In genomic region chr13:91365270-91365952, GRCm38 (mm10) we compare ENCODE assay signal across 8 mouse cellular contexts.
A peak's percentile ranks its signal among the peaks of the same experiment; 100 is the strongest.
DNase-seq lines count a peak whose midpoint lies in the region; ATAC-seq lines count a peak whose summit lies in the region.

No protein-coding gene starts in this region.

- H3K27me3 ChIP-seq in hindbrain, embryonic 14.5 days (ENCODE audit: control insufficient read depth, insufficient read depth, low read length): no peaks in the 10 kb centered on the region
- no peaks in the 10 kb centered on the region for H3K27me3 ChIP-seq in stomach, embryonic 15.5 days (replicated peaks)

- peak; percentile 97 for DNase-seq in Muller cell, postnatal 12 days (ENCODE audit: inconsistent ontology term)
- peak; percentile 98 for DNase-seq in cerebellum, adult 11-12 months
- DNase-seq in frontal cortex, postnatal 14 days (ENCODE audit: low spot score in 2 of 2): peak; percentile 84 to 86
- DNase-seq in hindbrain, embryonic 14.5 days (ENCODE audit: low spot score): peak; percentile 80
- DNase-seq in layer of hippocampus, postnatal 25 days (ENCODE audit: extremely low spot score in 1 of 2, low spot score in 1 of 2): peak; percentile 72 to 88
- DNase-seq in lung, postnatal 36 days: peak; percentile 95
- no peak for DNase-seq in thymus, postnatal 0 days (ENCODE audit: low spot score)

- no peak overlapping the region for H3K9ac ChIP-seq in hindbrain, embryonic 14.5 days
- no peak overlapping the region for H3K9ac ChIP-seq in stomach, embryonic 15.5 days

- H3K27ac ChIP-seq in hindbrain, embryonic 14.5 days: peak overlapping the region; percentile 38; the same call in 1 of the 2 replicates
- H3K27ac ChIP-seq in stomach, embryonic 15.5 days: peak overlapping the region; percentile 52; the same call in 1 of the 2 replicates

- 59% methylated on average over 2 of the region's 2 CpGs for WGBS in hindbrain, embryonic 14.5 days
- 52% methylated on average over 2 of the region's 2 CpGs for WGBS in stomach, embryonic 15.5 days

- H3K36me3 ChIP-seq in hindbrain, embryonic 14.5 days (replicated peaks; ENCODE audit: control insufficient read depth, insufficient read depth): no peaks in the 10 kb centered on the region
- no peaks in the 10 kb centered on the region for H3K36me3 ChIP-seq in stomach, embryonic 15.5 days

- H3K9me3 ChIP-seq in hindbrain, embryonic 14.5 days (ENCODE audit: control insufficient read depth, low read length): no peaks in the 10 kb centered on the region
- no peaks in the 10 kb centered on the region for H3K9me3 ChIP-seq in stomach, embryonic 15.5 days

- H3K4me1 ChIP-seq in hindbrain, embryonic 14.5 days (replicated peaks; ENCODE audit: control insufficient read depth, insufficient read depth, low read length): peaks cover 18% of the 10 kb centered on the region
- H3K4me1 ChIP-seq in stomach, embryonic 15.5 days: peaks cover 11% of the 10 kb centered on the region; the same call in 1 of the 2 replicates

- no peak overlapping the region for H3K4me2 ChIP-seq in hindbrain, embryonic 14.5 days (replicated peaks)
- no peak overlapping the region for H3K4me2 ChIP-seq in stomach, embryonic 15.5 days

- peak; percentile 92 for ATAC-seq in hindbrain, embryonic 14.5 days (ENCODE audit: low FRiP score)
- ATAC-seq in stomach, embryonic 15.5 days (ENCODE audit: insufficient read depth, low FRiP score, low read depth): peak; percentile 78; the same call in 1 of the 2 replicates

- no peak overlapping the region for H3K4me3 ChIP-seq in hindbrain, embryonic 14.5 days (replicated peaks; ENCODE audit: low read length)
- H3K4me3 ChIP-seq in stomach, embryonic 15.5 days (replicated peaks): no peak overlapping the region
